Mouse (Mus musculus) splenic B cell, adult 2 months (primary cell): ENCODE measurements around the gene Kcnip2.
A peak's percentile ranks its signal among the peaks of the same experiment; 100 is the strongest.

Experiments used
- DNase-seq: peaks from one replicate; pipeline ENCODE4 v3.0.0-alpha.2; 2011; ENCODE audit warnings: low read depth, low spot score
- H3K27me3 ChIP-seq: 2 replicates; pipeline ENCODE4 v1.6.1; 2012; ENCODE audit warnings: mild to moderate bottlenecking, low read length, moderate library complexity, mixed read lengths; ENCODE audit not compliant: control insufficient read depth, poor library complexity, insufficient read depth, severe bottlenecking
- H3K36me3 ChIP-seq: 2 replicates; pipeline ENCODE4 v1.6.1; 2012; ENCODE audit warnings: mild to moderate bottlenecking, low read length, moderate library complexity, mixed read lengths; ENCODE audit not compliant: control insufficient read depth, poor library complexity, insufficient read depth, severe bottlenecking

The Kcnip2 gene

DNA sequence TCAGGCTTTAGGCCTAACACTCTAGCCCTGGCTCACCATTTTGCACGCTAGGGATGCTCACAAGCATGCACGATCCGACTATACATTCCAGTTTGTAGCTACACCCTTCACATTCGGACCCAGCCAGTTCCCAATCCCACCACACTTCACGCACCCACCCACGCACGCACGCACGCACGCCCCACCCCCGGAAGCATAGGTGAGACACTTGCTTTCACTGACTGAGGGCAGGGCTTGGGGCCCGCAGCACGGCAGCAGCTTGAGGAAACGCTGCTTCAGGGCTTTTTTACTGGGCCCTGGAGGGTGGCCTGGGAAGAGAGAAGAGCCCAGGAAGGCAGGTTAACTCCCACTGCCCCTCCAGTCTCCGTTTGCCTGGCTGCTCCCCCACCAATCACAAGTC, 19.0 kb downstream of the Kcnip2 start:
- H3K36me3 ChIP-seq = no peaks in the 10 kb centered on the region
- no peak for DNase-seq

DNA sequence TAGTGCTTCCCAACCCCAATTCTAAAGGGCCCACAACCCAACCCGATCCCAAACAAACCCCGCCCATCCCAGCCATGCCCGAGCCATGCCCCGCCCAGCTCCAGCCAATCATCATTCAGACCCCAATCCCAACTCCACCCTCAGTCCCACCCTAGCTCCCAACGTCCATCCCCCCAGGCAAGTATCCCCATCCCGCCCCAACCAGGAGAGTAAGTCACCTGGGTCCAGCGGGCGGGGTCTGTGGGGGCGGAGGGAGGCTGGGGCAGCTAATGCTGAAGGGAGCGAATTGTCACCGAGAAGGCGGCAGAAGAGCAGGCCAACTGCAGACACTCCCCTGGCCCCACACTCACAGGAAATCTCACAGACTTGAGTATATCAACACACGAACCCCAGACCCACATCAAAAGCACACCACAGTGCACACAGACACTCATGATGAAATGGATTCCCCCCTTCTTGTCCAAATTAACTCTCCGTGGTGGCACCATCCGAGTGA, 19.8 kb downstream of the Kcnip2 start:
- Histone ChIP-seq H3K27me3 (no peaks in the 10 kb centered on the region), H3K36me3 (no peaks in the 10 kb centered on the region)
- no peak for DNase-seq

More for the DNA sequence above, 19.0 kb downstream of the Kcnip2 start:
- H3K27me3 ChIP-seq = no peaks in the 10 kb centered on the region

DNA sequence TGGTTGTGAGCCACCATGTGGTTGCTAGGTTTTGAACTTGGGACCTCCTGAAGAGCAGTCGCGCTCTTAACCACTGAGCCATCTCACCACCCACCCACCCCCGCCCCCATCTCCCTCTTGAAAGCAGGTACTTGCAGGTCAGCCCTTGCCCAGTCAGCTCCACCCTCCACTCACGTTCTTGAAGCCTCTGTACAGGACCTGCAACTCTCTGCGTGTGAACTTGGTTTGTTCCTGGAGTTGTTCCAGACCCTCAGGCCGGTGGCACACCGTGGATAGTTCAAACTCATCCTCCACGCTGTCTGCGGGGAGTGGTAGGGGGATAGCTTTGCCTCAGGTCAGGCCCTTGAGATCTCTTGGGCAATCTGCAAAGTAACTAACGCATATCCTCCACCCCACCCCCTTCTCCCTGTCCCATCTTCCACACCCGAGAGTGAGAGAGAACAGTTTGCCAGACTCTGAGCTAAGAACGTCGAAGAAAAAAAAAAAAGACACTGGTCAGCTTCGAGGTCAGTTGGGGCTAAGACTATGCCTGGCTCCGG, 20.4 kb downstream of the Kcnip2 start:
- Histone ChIP-seq H3K27me3 (no peaks in the 10 kb centered on the region), H3K36me3 (no peaks in the 10 kb centered on the region)
- DNase-seq = no peak

DNA sequence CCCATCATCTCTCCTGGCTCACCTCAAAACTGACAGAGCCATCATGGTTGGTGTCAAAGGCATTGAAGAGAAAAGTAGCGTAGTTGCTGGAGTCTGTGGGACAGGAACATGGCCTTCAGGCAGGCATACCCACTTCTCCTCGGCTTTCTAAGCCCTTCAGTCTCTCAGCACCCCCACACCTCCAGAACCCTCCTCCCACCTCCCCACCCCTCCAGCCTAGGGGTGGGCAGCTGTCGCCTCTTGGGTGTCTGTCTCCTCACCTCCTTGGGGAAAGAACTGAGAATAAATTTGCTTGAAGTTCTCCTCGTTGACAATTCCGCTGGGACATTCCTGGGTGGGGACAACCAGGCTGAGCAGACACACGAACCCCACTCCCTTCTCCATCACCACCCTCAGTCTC, 21.1 kb downstream of the Kcnip2 start:
- no peak for DNase-seq
- no peaks in the 10 kb centered on the region for H3K27me3 ChIP-seq
- no peaks in the 10 kb centered on the region for H3K36me3 ChIP-seq

DNA sequence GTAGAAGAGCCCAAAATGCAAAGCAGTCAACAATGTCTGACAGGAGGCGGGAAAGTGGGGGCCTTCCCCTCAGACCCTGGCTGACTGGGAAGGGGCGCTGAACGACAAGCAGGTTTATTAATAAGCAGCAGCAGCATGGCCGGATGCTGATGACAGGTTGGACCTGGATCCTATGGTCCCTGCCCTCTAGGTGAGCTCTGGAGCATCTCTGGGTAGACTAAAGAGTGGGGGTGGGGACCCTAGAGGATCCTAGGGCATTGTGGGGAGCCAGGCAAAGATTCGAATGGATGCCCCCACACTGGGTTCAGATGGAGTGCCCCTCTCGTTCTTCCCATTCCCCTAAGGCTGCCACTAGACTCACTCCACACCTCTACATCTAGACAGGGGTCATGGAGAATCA, 23.5 kb downstream of the Kcnip2 start:
- Histone ChIP-seq H3K36me3 (no peaks in the 10 kb centered on the region), H3K27me3 (no peaks in the 10 kb centered on the region)
- no peak for DNase-seq

- Histone ChIP-seq H3K27me3 (no peaks in the 10 kb centered on the region), H3K36me3 (no peaks in the 10 kb centered on the region)
- peak; percentile 70 for DNase-seq
These were observed 25.7 kb downstream of the Kcnip2 start for GRCm38 (mm10) chr19:45789888-45790874.

GRCm38 (mm10) chr19:45789365-45789764, 26.5 kb downstream of the Kcnip2 start:
- no peak for DNase-seq
- no peaks in the 10 kb centered on the region for H3K27me3 ChIP-seq

DNA sequence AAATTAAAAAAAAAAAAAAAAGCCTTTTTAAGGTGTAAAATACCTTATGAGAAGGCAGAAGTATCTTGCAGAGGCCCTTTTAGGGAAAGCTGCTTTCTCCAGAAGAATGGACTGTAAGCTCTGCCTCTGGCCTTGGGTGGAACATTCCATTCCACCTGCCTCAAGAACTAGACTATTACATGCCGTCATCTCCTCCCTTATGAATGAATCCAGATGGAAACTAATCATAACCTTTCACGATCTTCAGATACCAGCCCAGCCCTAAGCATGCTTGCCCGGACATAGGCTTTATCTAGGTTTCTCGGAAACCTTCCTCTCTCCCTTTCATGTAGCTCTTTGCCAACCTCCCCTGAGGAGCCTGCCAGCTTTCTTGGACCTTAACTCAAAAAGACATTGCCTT, 27.5 kb downstream of the Kcnip2 start:
- H3K36me3 ChIP-seq = no peaks in the 10 kb centered on the region
- DNase-seq = no peak
- no peaks in the 10 kb centered on the region for H3K27me3 ChIP-seq

More at GRCm38 (mm10) chr19:45789365-45789764, 26.5 kb downstream of the Kcnip2 start:
- no peaks in the 10 kb centered on the region for H3K36me3 ChIP-seq

DNA sequence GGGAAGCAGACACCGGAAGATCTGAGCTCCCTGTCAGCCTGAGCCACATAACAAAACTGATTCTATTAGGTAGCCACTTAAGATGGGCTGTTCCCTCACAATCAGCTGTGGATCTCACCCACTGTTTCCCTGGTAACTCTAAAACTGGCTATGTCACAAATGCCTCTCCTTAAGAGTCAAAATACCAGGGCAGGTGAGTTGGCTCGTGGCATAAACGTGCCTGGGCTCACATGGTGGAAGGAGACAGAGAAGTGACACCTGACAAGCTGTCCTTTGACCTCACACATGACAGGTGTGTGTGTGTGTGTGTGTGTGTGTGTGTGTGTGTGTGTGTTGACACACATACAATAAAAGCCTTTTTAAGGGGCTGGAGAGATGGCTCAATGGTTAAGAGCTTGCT, 28.4 kb downstream of the Kcnip2 start:
- no peak for DNase-seq
- Histone ChIP-seq H3K36me3 (no peaks in the 10 kb centered on the region), H3K27me3 (no peaks in the 10 kb centered on the region)

DNA sequence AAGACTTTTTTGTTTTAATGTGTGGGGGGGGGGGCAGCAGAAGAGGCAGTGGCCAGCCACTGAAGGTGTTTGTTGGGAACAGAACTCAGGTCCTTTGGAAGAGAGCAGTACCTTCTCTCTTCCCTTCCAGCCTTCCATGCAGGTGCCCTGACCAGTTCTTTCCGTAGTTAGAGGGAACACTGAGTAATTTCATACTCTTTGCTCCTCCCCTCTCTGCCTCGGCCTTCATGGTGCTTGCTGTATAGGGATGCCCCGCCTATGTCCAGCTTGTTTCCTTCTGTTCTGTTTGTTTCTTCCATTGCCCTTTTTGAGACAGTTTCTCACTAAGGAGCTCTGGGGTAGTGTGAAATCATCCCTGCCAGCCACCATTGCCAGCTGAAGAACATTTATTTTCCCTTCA, 30.4 kb downstream of the Kcnip2 start:
- no peaks in the 10 kb centered on the region for H3K27me3 ChIP-seq
- no peak for DNase-seq
- H3K36me3 ChIP-seq = no peaks in the 10 kb centered on the region

DNA sequence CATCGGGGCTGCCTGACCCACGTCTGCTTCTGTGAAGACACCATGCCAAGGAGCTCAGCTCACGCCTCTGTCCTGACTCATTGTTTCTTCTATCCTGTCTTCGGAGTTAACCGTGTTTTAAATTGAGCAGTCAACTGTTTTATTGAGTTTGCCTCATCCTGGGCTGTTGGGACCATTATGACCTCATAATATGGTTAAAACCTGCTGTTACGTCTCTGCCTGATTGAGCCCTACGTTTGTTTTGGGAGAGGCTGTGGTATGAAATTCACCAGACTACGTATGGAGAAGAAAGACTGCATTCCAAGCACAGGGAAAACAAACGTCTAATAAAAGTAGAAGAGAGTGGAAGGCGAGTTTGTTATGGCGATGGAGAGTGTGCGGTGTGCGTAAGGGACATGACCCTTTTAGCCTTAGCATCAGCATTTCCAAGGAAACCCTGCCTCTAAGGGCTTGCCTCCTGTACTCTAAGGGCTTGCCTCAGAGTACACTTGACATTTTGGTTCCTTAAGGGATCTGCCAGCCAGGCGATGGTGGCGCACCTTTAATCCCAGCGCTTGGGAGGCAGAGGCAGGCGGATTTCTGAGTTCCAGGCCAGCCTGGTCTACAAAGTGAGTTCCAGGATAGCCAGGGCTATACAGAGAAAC, 31.8 kb downstream of the Kcnip2 start:
- H3K27me3 ChIP-seq = no peaks in the 10 kb centered on the region
- no peaks in the 10 kb centered on the region for H3K36me3 ChIP-seq
- DNase-seq = peak; percentile 13

- Histone ChIP-seq H3K36me3 (no peaks in the 10 kb centered on the region), H3K27me3 (no peaks in the 10 kb centered on the region)
- peak; percentile 99 for DNase-seq
These were observed 32.5 kb downstream of the Kcnip2 start, which contains the start of gene Mgea5 for GRCm38 (mm10) chr19:45783181-45783932. TSS of gene Mgea5 (minus strand) at chr19:45783837.

DNA sequence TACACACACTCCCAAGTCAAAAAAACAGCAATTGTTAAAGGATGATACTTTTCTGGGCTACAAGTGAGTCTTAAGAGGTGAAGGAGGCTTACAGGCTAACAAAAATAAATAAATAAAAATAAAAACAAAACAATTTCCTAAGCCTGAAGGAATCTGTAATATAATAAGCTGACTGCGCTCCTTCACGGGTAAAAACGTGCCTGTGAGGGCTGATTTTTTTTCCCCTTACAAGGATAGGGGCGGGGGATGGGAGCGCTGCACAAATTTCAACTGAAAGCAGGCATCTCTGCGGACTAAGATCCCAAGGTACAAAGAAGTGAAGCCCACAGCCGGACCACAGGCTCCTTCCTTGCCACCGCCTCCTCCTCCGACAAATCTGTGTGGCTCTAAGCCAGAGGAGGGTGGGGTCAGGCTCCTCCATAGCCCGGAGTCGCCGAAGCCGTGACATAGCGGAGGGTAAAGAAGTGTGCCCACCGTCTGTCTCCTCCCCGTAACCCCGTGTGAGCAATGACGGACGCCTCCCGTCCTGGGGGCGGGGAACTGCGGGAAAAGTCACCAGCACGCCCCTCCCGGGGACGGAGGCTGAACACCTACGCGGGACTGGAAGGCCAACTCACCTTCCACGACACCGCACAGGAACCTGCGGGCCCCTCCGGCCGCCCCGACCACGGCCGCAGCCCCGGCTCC, 33.4 kb downstream of the Kcnip2 start:
- peak; percentile 55 for DNase-seq
- Histone ChIP-seq H3K36me3 (no peaks in the 10 kb centered on the region), H3K27me3 (no peaks in the 10 kb centered on the region)

GRCm38 (mm10) chr19:45781676-45782075, 34.2 kb downstream of the Kcnip2 start:
- Histone ChIP-seq H3K36me3 (no peaks in the 10 kb centered on the region; the same call in 1 of the 2 replicates), H3K27me3 (no peaks in the 10 kb centered on the region)
- DNase-seq = no peak
